ENCODE assay signal across 23 mouse cellular contexts in the genomic region with DNA sequence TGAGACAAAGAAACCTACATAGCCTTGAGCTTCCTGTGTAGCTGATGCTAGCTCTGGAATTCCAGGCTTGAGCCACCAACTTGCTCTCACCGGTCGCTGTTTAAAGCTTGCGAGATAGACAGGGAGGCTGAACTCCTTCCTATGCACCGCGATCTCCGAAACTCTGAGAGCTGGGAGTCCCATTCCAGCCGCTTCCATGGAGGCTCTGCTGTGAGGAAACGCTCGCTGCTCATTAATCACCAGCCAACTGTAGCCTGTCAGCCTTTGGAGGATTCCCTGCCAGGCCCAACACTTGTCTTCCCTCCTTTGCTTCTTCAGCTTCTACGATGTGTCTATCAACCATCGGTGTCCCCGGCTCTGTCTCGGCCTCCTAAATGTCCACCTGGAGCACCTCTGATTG. TPM values are rescaled to one million over a fixed set of nuclear protein-coding genes. Genes with fewer than 3 reads are reported as not detected.
DNase-seq lines count a peak whose midpoint lies in the region; ATAC-seq and TF ChIP-seq lines count a peak whose summit lies in the region.
"Had no signal": no experiment of that assay in that cellular context is flagged by ENCODE, and none has a peak within 500 bp of the region (broad histone marks: within the 10 kb centered on the region; RNA-seq: fewer than 3 reads in every experiment).

No protein-coding gene starts in this region.

- 0 out of 2 replicates have a peak, but pooled peaks have one; percentile 18 for ATAC-seq in kidney, embryonic 16.5 days (ENCODE audit: low FRiP score, low TSS enrichment)
- ATAC-seq in Patski = peak; percentile 28
- ATAC-seq in activated CD4-positive, CD25-positive, alpha-beta regulatory T cell, adult 4 months = no peak
- ATAC-seq: forebrain, embryonic 13.5 days had no signal

- CTCF ChIA-PET in Patski (lab: Charles Lee) = no interaction called here

- H3K9ac ChIP-seq in kidney, embryonic 16.5 days (replicated peaks; ENCODE audit: low read length) = no peak overlapping the region
- H3K9ac ChIP-seq: forebrain, embryonic 13.5 days; heart, embryonic 15.5 days; liver, embryonic 13.5 days; lung, embryonic 15.5 days; neural tube, embryonic 13.5 days had no signal

- POLR2A ChIA-PET in Patski (lab: Charles Lee) = no interaction called here

- no peak overlapping the region for H3K4me2 ChIP-seq in kidney, embryonic 16.5 days (replicated peaks; ENCODE audit: low read depth, low read length)
- H3K4me2 ChIP-seq: forebrain, embryonic 13.5 days; heart, embryonic 15.5 days; liver, embryonic 13.5 days; lung, embryonic 15.5 days; neural tube, embryonic 13.5 days had no signal

- DNase-seq in kidney, adult 8-10 months = no peak
- peak; percentile 22 for DNase-seq in ES-CJ7 (ENCODE audit: low read depth, low spot score)
- DNase-seq in Patski (ENCODE audit: low read depth, low spot score) = no peak
- peak; percentile 23 for DNase-seq in embryo, embryonic 9.5 days (ENCODE audit: extremely low spot score)
- no peak for DNase-seq in Muller cell, postnatal 12 days (ENCODE audit: inconsistent ontology term)
- DNase-seq: adrenal gland, adult 2 months; cerebellum, adult 11-12 months; cerebellum, postnatal 10 days; gastrocnemius, adult 2 months; heart, postnatal 36 days; kidney, adult 2 months; layer of hippocampus, adult 9-11 months; liver, embryonic 13.5 days; midbrain, embryonic 14.5 days; right cerebral cortex, postnatal 4 days; thymus, postnatal 14 days had no signal

- H3K4me1 ChIP-seq in kidney, embryonic 16.5 days (ENCODE audit: insufficient read depth, low read length) = 0 out of 2 replicates have a peak, but pooled peaks cover 3% of the 10 kb centered on the region

- TF ChIP-seq CTCF in Patski (IDR thresholded peaks at IDR 0.05) = no peak

- no peaks in the 10 kb centered on the region for H3K9me3 ChIP-seq in kidney, embryonic 16.5 days (ENCODE audit: low read length)
- H3K9me3 ChIP-seq: forebrain, embryonic 13.5 days; heart, embryonic 15.5 days; liver, embryonic 13.5 days; lung, embryonic 15.5 days; neural tube, embryonic 13.5 days had no signal

- no peaks in the 10 kb centered on the region for H3K36me3 ChIP-seq in kidney, embryonic 16.5 days (ENCODE audit: insufficient read depth, low read length)
- H3K36me3 ChIP-seq: heart, embryonic 15.5 days; liver, embryonic 13.5 days; lung, embryonic 15.5 days; neural tube, embryonic 13.5 days had no signal

- no peak overlapping the region for H3K4me3 ChIP-seq in kidney, embryonic 16.5 days (ENCODE audit: low read length)
- H3K4me3 ChIP-seq: forebrain, embryonic 13.5 days; gastrocnemius, adult 2 months; heart, embryonic 15.5 days; left cerebral cortex, adult 2 months; liver, embryonic 13.5 days; lung, embryonic 15.5 days; neural tube, embryonic 13.5 days had no signal

- no peak overlapping the region for H3K27ac ChIP-seq in kidney, embryonic 16.5 days (ENCODE audit: low read length)
- H3K27ac ChIP-seq: forebrain, embryonic 13.5 days; gastrocnemius, adult 2 months; heart, embryonic 15.5 days; left cerebral cortex, adult 2 months; liver, embryonic 13.5 days; lung, embryonic 15.5 days; neural tube, embryonic 13.5 days had no signal

- no peaks in the 10 kb centered on the region for H3K27me3 ChIP-seq in kidney, embryonic 16.5 days (ENCODE audit: insufficient read depth, low read length)
- no peaks in the 10 kb centered on the region for H3K27me3 ChIP-seq in Patski

- in situ Hi-C loops in Patski (cut with MboI; ENCODE audit: low pct_unique_long_range_greater_than_20kb) = loop anchor here (5.0 kb wide), 1 partner anchor 156 kb away; no protein-coding TSS in a partner anchor

- WGBS in kidney, embryonic 16.5 days = 32% methylated on average over 13 of the region's 13 CpGs

RNA-seq across cellular contexts. Expression of a gene that starts 29.4 kb away (rescaled TPM):
- polyA plus RNA-seq in kidney, embryonic 16.5 days (2015; fragmentation: Nextera tagmentation; extraction: Ambion mirVana) = 23.6 TPM in 2 replicates
- polyA plus RNA-seq in Patski (2021) = 74.9 TPM
- polyA plus RNA-seq in activated CD4-positive, CD25-positive, alpha-beta regulatory T cell, adult 4 months (2017; shearing (Covaris generic)) = 1 to 10 TPM; 4.1 to 7.6 TPM

Comparison
In these comparisons a context has a peak if more than half of its experiments do, and no peak if none do; other contexts are left out.
1. DNase-seq: peak in ES-CJ7 (single experiment) and embryo, embryonic 9.5 days (single experiment); none in kidney, adult 8-10 months (0 of 2), Patski (single experiment) and Muller cell, postnatal 12 days (single experiment).